Mouse (Mus musculus): ENCODE measurements around the gene Trappc10.

Trappc10 gene

DNA sequence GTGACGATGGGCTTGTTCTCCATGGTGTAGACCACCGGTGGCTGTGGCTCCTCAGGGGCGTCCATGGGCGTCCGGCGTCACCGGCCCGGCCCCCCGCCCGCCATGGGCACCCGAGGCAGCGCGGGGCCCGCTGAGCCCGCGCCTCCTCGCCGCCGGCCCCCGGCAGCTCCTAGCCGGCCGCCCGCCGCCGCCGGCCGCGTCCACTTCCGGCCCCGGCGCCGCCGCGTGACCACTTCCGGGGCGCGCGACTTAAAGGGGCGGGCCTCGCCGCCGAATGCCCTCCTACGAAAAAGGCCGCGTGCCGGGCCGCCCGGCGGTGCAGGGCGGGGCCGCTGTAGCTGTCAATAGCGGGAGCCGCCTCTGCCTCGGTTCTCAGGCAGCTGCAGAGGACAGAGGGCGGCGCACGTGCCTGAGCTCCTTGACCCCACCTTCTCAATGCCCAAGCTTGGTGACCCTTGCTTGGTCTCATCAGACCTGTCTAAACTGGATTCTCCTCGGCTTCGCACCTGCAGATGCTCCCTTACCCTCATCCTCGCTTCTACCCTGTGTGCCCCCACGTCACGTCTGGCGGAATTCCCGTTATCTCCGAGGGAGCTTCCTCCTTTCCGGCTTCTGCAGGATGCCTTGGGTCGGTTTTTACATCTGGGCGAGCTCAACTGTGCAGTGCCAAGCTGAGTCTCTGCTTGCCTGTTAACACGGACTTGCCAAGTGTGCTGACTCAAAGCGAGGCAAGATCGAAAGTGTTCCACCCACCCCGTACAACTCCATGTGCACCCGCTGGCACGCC lies at the start of gene Trappc10:
TSS of gene Trappc10 (minus strand) at position 204 of the 787 bp plus-strand sequence.
- DNase-seq (ENCODE audit: low read depth) = peak; percentile 82

DNA sequence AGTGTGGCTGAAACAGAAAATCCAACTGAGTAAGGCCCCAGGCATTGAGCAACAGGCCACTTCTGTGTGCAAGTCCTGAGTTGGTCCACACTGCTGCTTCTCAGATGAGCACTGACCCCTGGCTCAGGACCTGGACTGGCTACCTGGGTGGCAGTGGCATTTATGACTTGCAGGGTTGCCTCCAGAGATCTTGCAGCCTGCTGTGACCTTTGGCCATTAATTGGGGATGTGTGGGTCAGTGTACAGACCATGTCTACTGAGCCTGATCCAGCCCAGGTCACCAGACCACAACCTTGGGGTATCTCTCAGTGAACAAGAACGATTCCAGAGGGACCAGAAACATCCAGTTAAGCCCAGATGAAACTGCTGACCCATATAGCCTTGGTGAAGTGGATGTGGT lies 49.1 kb upstream of the Trappc10 start:
- no peak for DNase-seq (ENCODE audit: low read depth)

GRCm38 (mm10) chr10:78292381-78292780 lies 47.9 kb upstream of the Trappc10 start:
- no peak for DNase-seq (ENCODE audit: low read depth)

- no peak for DNase-seq (ENCODE audit: low read depth)
Measured at GRCm38 (mm10) chr10:78290730-78291535, 46.5 kb upstream of the Trappc10 start.

- DNase-seq (ENCODE audit: low read depth) = no peak
Measured at GRCm38 (mm10) chr10:78288896-78289295, 44.5 kb upstream of the Trappc10 start.

DNA sequence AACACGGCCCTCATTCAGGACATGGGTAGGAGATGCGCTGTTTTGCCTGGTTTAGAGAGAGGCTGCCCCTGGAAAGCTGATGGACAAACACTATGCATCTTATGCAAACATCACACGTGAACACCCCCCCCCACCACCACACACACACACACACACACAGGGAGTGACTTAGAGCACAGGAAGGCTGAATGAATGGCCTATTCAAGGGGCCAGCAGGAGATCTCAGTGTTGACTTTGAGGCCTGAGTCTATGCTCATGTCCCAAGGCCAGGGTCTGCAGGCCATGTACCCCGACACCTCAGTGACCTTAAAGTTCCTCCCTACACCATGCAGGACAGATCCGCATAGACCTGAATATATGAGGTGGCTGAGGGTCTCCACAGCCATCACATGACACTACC lies 43.7 kb upstream of the Trappc10 start:
- no peak for DNase-seq (ENCODE audit: low read depth)

DNA sequence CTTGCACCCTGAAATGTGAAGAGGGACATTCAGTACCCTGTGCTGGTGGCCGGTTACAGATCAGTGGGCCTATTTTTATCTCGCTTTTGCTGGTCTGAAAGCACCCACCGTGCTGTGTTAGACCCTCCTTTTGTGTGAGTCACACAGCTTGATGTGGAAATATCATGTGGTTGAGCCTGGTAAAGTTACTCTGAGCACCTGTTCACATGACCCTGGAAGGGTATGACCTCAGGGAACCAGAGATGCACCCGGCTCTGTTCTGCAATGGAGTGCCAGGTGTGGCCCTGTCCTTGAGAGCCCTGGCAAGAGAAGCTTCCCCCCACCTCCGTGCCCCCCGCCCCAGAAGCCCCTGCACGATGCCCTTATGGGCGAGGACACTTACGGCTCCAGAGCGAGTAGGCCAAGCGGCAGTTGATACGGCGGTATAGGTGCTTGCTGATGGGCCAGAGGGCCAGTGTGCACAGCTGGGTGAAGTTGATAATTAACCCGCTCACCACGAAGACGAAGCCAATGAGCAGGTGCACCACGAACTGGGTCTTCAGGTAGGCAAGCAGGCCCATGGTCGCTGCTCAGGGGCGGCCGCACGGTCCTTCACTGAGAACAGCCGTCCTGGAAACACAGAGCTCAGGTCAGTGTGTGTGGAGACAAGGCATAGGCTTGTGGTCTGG lies 43.2 kb upstream of the Trappc10 start:
- peak; percentile 44 for DNase-seq (ENCODE audit: low read depth)

GRCm38 (mm10) chr10:78285959-78286358 lies 41.5 kb upstream of the Trappc10 start:
- DNase-seq (ENCODE audit: low read depth) = no peak

GRCm38 (mm10) chr10:78285409-78285808 lies 41.0 kb upstream of the Trappc10 start:
- DNase-seq (ENCODE audit: low read depth) = peak; percentile 97

- DNase-seq (ENCODE audit: low read depth) = peak; percentile 69
Measured at GRCm38 (mm10) chr10:78284812-78285211, 40.4 kb upstream of the Trappc10 start.

DNA sequence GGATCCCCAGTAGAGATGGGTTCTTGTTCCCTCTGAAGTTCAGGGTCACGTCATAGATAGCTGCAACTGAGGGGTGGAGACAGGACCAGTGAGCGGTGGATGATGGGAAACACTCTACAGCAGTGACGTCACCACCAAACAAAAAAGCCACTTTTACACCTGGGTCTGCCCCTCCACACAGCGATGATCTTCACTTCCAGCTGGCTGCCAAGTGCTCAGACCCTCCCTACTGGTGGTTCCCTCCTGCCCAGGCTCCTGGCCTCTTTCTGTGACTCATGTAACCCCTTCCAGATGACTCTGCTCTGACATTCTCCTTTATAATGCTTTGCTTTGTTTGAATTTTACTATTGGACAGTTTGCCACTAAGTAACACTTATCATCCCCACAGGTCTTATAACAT lies 38.0 kb upstream of the Trappc10 start:
- DNase-seq (ENCODE audit: low read depth) = no peak

DNA sequence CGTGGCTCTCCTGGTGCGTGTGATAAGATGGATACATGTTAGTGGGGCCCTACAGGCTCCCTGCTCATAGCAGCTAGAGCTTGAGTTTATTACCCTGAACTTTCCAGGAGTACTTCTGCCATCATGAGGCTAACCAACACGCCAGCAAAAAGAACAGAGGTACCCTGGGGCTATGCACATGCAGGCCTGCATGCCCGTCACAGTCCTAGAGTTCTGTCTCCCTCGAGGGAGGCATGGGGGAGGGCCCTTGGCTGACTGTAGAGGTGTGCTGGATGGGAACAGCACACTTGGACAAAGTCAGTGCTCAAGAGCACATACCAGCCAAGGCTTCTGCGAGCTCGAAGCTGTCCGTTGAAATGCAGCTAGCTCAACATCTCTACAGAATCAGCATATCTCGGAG lies 36.0 kb upstream of the Trappc10 start:
- no peak for DNase-seq (ENCODE audit: low read depth)

DNA sequence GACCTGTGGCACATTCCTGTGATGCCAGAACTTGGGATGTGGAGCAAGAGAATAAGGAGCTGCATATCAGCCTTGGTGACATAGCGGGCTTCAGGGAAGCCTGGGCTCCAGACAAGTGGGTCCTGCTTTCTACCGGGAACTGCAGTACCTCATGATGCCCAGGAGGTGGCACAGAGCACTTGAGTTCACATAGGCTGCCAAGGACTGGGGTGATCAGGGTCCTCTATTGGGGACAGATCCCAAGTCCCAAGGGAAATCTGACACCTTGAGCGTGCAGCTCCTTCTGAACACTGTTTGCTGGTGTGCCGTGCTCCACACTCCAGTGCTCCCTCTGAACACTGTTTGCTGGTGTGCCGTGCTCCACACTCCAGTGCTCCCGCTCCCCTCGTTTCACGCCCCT lies 34.8 kb upstream of the Trappc10 start:
- DNase-seq (ENCODE audit: low read depth) = peak; percentile 70

DNA sequence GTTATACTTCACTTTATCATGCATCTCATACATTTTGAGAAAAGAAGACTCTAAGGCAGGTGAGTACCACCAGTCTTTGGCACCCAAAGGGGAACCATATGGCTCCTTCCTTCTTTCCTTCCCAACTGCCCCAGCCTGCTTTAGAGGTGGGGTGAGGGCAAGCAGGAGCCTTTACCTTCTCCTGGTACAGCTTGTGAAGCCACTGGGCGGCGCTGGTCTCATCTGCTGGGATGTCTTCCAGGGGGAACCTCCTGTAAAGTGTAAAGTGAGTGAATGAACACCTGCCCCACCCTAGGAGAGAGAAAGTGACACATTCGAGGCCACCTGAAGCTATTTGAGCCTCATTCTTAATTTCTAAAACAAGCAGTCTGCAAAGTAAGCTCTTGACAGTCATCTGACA lies 33.4 kb upstream of the Trappc10 start:
- DNase-seq (ENCODE audit: low read depth) = no peak

DNA sequence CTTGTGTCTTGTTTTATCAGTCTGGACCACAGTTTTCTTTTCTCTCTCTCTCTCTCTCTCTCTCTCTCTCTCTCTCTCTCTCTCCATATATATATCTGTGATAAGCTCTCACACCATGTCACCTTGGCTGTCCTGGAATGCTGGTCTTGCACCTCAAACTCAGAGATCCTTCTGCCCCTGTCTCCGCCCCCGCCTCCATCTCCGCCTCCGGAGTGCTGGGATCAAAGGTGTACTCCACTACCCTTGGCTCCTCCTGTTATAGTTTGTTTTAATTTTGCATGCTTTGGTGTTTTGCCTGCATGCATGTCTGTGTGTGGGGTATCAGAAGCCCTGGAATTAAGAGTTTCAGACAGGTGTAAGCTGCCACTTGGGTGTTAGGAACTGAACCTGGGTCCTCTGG lies 31.8 kb upstream of the Trappc10 start:
- no peak for DNase-seq (ENCODE audit: low read depth)

DNA sequence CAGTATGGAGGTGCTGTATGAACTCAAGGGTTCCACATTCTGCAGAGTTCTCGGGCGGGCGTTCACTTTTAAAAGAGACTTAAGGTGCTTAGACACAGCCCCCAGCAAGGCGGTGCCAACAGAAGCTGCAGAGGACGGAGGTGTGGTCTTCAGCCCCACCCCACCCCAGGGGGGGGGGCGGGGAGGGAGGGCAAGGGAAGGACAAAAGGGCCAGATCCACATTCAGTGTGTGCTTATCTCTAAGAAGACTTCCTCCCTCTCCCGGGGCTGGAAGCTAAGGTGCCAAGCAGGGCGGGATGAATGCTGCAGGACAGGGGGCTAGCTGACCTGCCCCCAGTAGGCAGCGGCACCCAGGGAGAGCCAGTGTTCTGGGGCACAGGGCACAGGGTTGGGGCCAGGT lies 28.5 kb upstream of the Trappc10 start:
- no peak for DNase-seq (ENCODE audit: low read depth)

DNA sequence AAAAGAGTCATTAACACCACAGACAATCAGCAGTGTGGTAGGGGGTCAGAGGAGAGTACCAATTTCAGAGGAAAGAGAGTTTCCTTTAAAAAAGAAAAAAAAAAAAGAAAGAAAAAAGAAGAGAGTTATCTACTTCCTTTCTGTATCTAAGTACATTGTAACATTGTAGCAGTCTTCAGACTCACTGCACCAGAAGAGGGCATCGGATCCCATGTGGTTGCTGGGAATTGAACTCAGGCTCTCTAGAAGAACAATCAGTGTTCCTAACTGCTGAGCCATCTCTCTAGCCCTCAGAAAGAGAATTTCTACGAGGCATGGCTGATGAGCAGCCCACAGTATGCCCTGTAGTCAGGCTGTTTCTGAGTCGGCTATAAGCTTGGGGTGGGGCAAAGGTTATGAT lies 21.4 kb upstream of the Trappc10 start:
- DNase-seq (ENCODE audit: low read depth) = no peak

GRCm38 (mm10) chr10:78264735-78265134 lies 20.3 kb upstream of the Trappc10 start:
- DNase-seq (ENCODE audit: low read depth) = peak; percentile 98

DNA sequence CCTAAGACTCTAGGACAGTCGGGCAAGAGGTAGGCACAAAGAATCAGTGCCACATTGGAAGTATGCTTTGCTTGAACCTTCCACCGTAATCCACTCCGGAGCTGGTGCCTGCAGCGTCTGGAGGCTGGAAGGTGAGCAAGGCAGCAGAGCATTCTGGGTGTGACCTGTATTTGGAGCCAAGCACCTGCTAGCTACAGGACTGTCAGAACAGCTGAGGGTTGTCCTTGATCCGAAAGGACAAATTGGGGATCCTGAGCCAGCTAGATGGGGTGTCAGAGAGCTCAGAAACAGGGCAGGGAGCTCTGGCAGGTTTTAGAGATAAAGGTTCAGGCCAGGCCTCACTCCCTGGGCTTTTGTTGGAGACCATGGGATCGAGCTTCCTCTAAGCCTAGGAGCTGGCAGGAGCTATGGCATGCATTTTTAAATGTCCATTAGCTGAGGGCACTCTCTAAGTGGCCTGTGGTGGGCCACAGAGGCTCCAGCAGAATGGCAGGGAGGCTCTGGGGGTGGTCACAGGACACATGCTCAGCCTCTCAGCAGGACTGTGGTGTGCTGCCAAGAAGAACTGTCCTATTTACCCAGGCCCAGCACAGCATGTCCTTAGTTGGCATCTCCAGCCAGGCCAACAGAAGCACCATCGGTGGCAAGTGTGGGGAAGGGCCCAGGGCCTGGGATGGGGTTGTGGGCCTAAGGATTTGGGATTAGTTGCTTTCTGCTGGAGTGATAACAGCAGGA lies 16.6 kb upstream of the Trappc10 start:
- no peak for DNase-seq (ENCODE audit: low read depth)

GRCm38 (mm10) chr10:78260322-78260721 lies 15.9 kb upstream of the Trappc10 start:
- no peak for DNase-seq (ENCODE audit: low read depth)

DNA sequence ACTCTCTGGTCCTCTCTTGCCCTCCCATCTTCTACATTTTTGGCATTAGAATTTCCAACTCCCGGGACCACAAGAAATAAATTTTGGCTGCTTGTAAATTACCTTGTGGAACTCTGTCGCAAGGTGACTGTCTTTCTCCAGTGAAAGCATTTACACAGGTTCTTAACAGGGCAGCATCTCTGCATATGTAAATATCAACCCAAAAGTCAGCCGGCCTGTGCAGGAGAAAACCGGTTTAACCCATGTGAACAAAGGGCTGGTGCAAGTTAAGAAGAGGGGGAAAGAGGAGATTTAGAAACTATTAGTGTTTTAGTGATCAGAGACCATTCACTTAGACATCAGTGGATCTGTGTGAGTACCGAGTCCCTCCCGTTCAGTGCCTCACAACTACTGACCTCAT lies 15.3 kb upstream of the Trappc10 start:
- no peak for DNase-seq (ENCODE audit: low read depth)

- no peak for DNase-seq (ENCODE audit: low read depth)
Measured at GRCm38 (mm10) chr10:78259230-78259629, 14.8 kb upstream of the Trappc10 start.

All from 416B (cell line).